Mouse (Mus musculus) midbrain, embryonic 11.5 days (tissue): ENCODE measurements at regions not wholly inside any gene's neighbourhood (a gene's known extent, or its start where the extent isn't known, plus 50 kb on each side); places are given as distances from the start of the nearest gene placed in this dataset.

Experiments
- ATAC-seq: fragments of 200-750 bp; cut with Nextera tagmentation; 2 replicates; pipeline ENCODE4 v1.8.0; 2017; ENCODE audit warnings: moderate TSS enrichment, moderate library complexity; ENCODE audit not compliant: low FRiP score
- DNase-seq: peaks from one replicate; pipeline ENCODE4 v3.0.0; 2015; ENCODE audit warnings: low spot score; ENCODE audit errors: missing footprints
- H3K27ac ChIP-seq: fragments of 300-500 bp; sonication (generic); 2 replicates; pipeline ENCODE4 v1.5.1; 2014; ENCODE audit warnings: low read depth, low read length
- H3K27me3 ChIP-seq: fragments of 300-500 bp; sonication (generic); 2 replicates; pipeline ENCODE4 v1.6.1; 2014; ENCODE audit warnings: mild to moderate bottlenecking, low read length, moderate library complexity, mixed read lengths; ENCODE audit not compliant: control insufficient read depth, insufficient read depth
- H3K36me3 ChIP-seq: fragments of 300-500 bp; sonication (generic); 2 replicates; pipeline ENCODE4 v1.6.1; 2014; ENCODE audit warnings: mild to moderate bottlenecking, low read length, moderate library complexity, mixed read lengths; ENCODE audit not compliant: control insufficient read depth, insufficient read depth
- H3K4me1 ChIP-seq: fragments of 300-500 bp; sonication (generic); 2 replicates; pipeline ENCODE4 v1.6.1; 2014; ENCODE audit warnings: low read length; ENCODE audit not compliant: control insufficient read depth, insufficient read depth
- H3K4me2 ChIP-seq: fragments of 300-500 bp; sonication (generic); 2 replicates; pipeline ENCODE4 v1.6.1; 2014; ENCODE audit warnings: mild to moderate bottlenecking, moderate library complexity
- H3K4me3 ChIP-seq: fragments of 300-500 bp; sonication (generic); 2 replicates; pipeline ENCODE4 v1.5.1; 2014; ENCODE audit warnings: low read depth, low read length
- H3K9ac ChIP-seq: fragments of 300-500 bp; sonication (generic); 2 replicates; pipeline ENCODE4 v1.6.1; 2014; ENCODE audit warnings: low read length
- H3K9me3 ChIP-seq: fragments of 300-500 bp; sonication (generic); 2 replicates; pipeline ENCODE4 v1.6.1; 2016; ENCODE audit warnings: low read length; ENCODE audit not compliant: control insufficient read depth
- WGBS: fragments of 180-500 bp; shearing (Covaris S2); extraction: QIAGEN DNeasy Blood & Tissue Kit; methylation state at CpG from one replicate; pipeline ENCODE4 v1.1.7; 2014; 5-methylcytosine and 5-hydroxymethylcytosine counted together

GRCm38 (mm10) chr4:56532921-56533320, 206.9 kb upstream of the Gm26657 start:
- no peak overlapping the region for H3K4me3 ChIP-seq
- peak; percentile 45 for DNase-seq
- H3K27ac ChIP-seq = no peak overlapping the region
- H3K9ac ChIP-seq = no peak overlapping the region
- H3K36me3 ChIP-seq = no peaks in the 10 kb centered on the region
- H3K4me1 ChIP-seq = no peaks in the 10 kb centered on the region
- ATAC-seq = no peak
- WGBS = 88% methylated on average over 9 of the region's 9 CpGs
- no peak overlapping the region for H3K4me2 ChIP-seq
- H3K27me3 ChIP-seq = no peaks in the 10 kb centered on the region
- no peaks in the 10 kb centered on the region for H3K9me3 ChIP-seq

GRCm38 (mm10) chr4:56528571-56528970, 211.3 kb upstream of the Gm26657 start:
- Histone ChIP-seq H3K36me3 (no peaks in the 10 kb centered on the region), H3K27me3 (no peaks in the 10 kb centered on the region), H3K9ac (no peak overlapping the region), H3K4me1 (no peaks in the 10 kb centered on the region), H3K9me3 (no peaks in the 10 kb centered on the region), H3K4me3 (no peak overlapping the region), H3K27ac (no peak overlapping the region), H3K4me2 (no peak overlapping the region)
- ATAC-seq (no peak), DNase-seq (peak; percentile 54)
- 95% methylated on average over 2 of the region's 2 CpGs for WGBS

- ATAC-seq = no peak
- Histone ChIP-seq H3K27me3 (no peaks in the 10 kb centered on the region), H3K4me3 (no peak overlapping the region), H3K4me1 (no peaks in the 10 kb centered on the region), H3K9me3 (no peaks in the 10 kb centered on the region), H3K27ac (no peak overlapping the region), H3K9ac (no peak overlapping the region), H3K4me2 (no peak overlapping the region), H3K36me3 (no peaks in the 10 kb centered on the region)
- 87% methylated on average over 6 of the region's 6 CpGs for WGBS
- DNase-seq = peak; percentile 56
These were observed 215.4 kb upstream of the Gm26657 start for GRCm38 (mm10) chr4:56524430-56524985.

GRCm38 (mm10) chr4:56507770-56508169, 232.1 kb upstream of the Gm26657 start:
- no peaks in the 10 kb centered on the region for H3K27me3 ChIP-seq
- H3K9me3 ChIP-seq = no peaks in the 10 kb centered on the region
- H3K4me2 ChIP-seq = no peak overlapping the region
- H3K27ac ChIP-seq = no peak overlapping the region
- DNase-seq (peak; percentile 35), ATAC-seq (no peak)
- no peak overlapping the region for H3K4me3 ChIP-seq
- no peaks in the 10 kb centered on the region for H3K4me1 ChIP-seq
- no peaks in the 10 kb centered on the region for H3K36me3 ChIP-seq
- no peak overlapping the region for H3K9ac ChIP-seq
- WGBS = 94% methylated on average over 4 of the region's 4 CpGs

GRCm38 (mm10) chr4:56506786-56507185, 233.1 kb upstream of the Gm26657 start:
- 95% methylated on average over 1 of the region's 1 CpGs for WGBS
- ATAC-seq = no peak

GRCm38 (mm10) chr4:56506067-56506466, 233.8 kb upstream of the Gm26657 start:
- no peak overlapping the region for H3K4me2 ChIP-seq
- H3K4me3 ChIP-seq = no peak overlapping the region
- no peak overlapping the region for H3K9ac ChIP-seq
- 72% methylated on average over 1 of the region's 1 CpGs for WGBS
- no peaks in the 10 kb centered on the region for H3K9me3 ChIP-seq
- ATAC-seq (no peak), DNase-seq (peak; percentile 51)
- no peaks in the 10 kb centered on the region for H3K36me3 ChIP-seq
- H3K27ac ChIP-seq = no peak overlapping the region
- H3K27me3 ChIP-seq = no peaks in the 10 kb centered on the region
- no peaks in the 10 kb centered on the region for H3K4me1 ChIP-seq

More at GRCm38 (mm10) chr4:56506786-56507185, 233.1 kb upstream of the Gm26657 start:
- Histone ChIP-seq H3K27ac (no peak overlapping the region), H3K9me3 (no peaks in the 10 kb centered on the region), H3K27me3 (no peaks in the 10 kb centered on the region), H3K36me3 (no peaks in the 10 kb centered on the region), H3K4me3 (no peak overlapping the region), H3K4me1 (no peaks in the 10 kb centered on the region), H3K9ac (no peak overlapping the region), H3K4me2 (no peak overlapping the region)
- peak; percentile 35 for DNase-seq

GRCm38 (mm10) chr4:56492537-56493221, 247.2 kb upstream of the Gm26657 start:
- DNase-seq (peak; percentile 91), ATAC-seq (peak; percentile 89)
- Histone ChIP-seq H3K4me3 (no peak overlapping the region), H3K27ac (no peak overlapping the region), H3K9me3 (no peaks in the 10 kb centered on the region), H3K9ac (no peak overlapping the region; the same call in 1 of the 2 replicates), H3K4me2 (no peak overlapping the region), H3K4me1 (no peaks in the 10 kb centered on the region), H3K36me3 (no peaks in the 10 kb centered on the region), H3K27me3 (no peaks in the 10 kb centered on the region)
- 51% methylated on average over 16 of the region's 16 CpGs for WGBS

- Histone ChIP-seq H3K27me3 (no peaks in the 10 kb centered on the region), H3K4me2 (no peak overlapping the region), H3K9me3 (no peaks in the 10 kb centered on the region), H3K36me3 (no peaks in the 10 kb centered on the region), H3K4me1 (no peaks in the 10 kb centered on the region), H3K4me3 (no peak overlapping the region), H3K9ac (no peak overlapping the region), H3K27ac (no peak overlapping the region)
- 89% methylated on average over 4 of the region's 4 CpGs for WGBS
- ATAC-seq (no peak), DNase-seq (no peak)
These were observed 250.5 kb upstream of the Gm26657 start for GRCm38 (mm10) chr4:56489361-56489760.

- no peak overlapping the region for H3K9ac ChIP-seq
- no peak for ATAC-seq
These were observed 256.2 kb upstream of the Gm26657 start for GRCm38 (mm10) chr4:56483708-56484107.

More at GRCm38 (mm10) chr4:56483708-56484107, 256.2 kb upstream of the Gm26657 start:
- no peak overlapping the region for H3K4me3 ChIP-seq
- H3K4me1 ChIP-seq = no peaks in the 10 kb centered on the region
- 85% methylated on average over 8 of the region's 8 CpGs for WGBS
- H3K4me2 ChIP-seq = no peak overlapping the region
- no peaks in the 10 kb centered on the region for H3K36me3 ChIP-seq
- no peaks in the 10 kb centered on the region for H3K9me3 ChIP-seq
- H3K27ac ChIP-seq = no peak overlapping the region
- DNase-seq = no peak
- no peaks in the 10 kb centered on the region for H3K27me3 ChIP-seq
